Mouse (Mus musculus) liver, embryonic 14.5 days (tissue): ENCODE measurements around the gene Ppp1r2.

Source experiments
- CTCF ChIP-seq: IDR thresholded peaks from 2 replicates; pipeline ENCODE4 v1.5.1; 2016; ENCODE audit warnings: antibody characterized with exemption, low read depth, control low read depth
- EP300 ChIP-seq: IDR thresholded peaks from 2 replicates; pipeline ENCODE4 v1.6.1; 2016; ENCODE audit warnings: antibody characterized with exemption, low read depth

DNA sequence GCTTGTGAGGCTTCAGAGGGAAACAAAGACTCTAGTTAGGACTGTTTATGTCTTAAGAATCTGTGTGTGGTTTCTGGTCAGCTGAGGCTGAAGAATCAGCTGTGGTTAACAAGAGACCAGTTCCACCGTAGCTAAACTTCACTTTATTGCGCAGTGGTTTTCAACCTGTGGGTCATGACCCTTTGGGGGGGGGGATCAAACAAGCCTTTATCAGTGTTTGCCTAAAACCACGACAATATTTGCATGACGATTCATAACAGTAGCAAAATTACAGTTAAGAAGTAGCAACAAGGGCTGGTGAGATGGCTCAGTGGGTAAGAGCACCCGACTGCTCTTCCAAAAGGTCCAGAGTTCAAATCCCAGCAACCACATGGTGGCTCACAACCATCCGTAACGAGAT, 69.4 kb downstream of the Ppp1r2 start:
- TF ChIP-seq EP300 (no peak), CTCF (no peak)
